Mouse (Mus musculus) stomach, postnatal 0 days (tissue): ENCODE data around the gene Gm8104. TPM values are rescaled to one million over a fixed set of nuclear protein-coding genes. Genes with fewer than 3 reads are reported as not detected.
"Not testable (repeated sequence)": the region's sequence is repeated elsewhere in the genome, so short reads cannot be mapped to it uniquely, and the experiment has no call there.

Experiments used
- ATAC-seq: fragments of 200-750 bp; cut with Nextera tagmentation; 2 replicates; pipeline ENCODE4 v1.8.0; 2017; ENCODE audit not compliant: low FRiP score, low TSS enrichment
- DNase-seq: peaks from one replicate; pipeline ENCODE4 v3.0.0-alpha.2; 2016; ENCODE audit warnings: low spot score
- H3K27ac ChIP-seq: fragments of 300-500 bp; sonication (generic); replicated peaks from 2 replicates; pipeline ENCODE4 v1.5.1; 2014; ENCODE audit warnings: mild to moderate bottlenecking, control low read depth
- H3K27me3 ChIP-seq: fragments of 300-500 bp; sonication (generic); 2 replicates; pipeline ENCODE4 v1.6.1; 2014; ENCODE audit warnings: low read length; ENCODE audit not compliant: control insufficient read depth, insufficient read depth
- H3K36me3 ChIP-seq: fragments of 300-500 bp; sonication (generic); 2 replicates; pipeline ENCODE4 v1.6.1; 2014; ENCODE audit warnings: low read length, mixed read lengths; ENCODE audit not compliant: control insufficient read depth, insufficient read depth
- H3K4me1 ChIP-seq: fragments of 300-500 bp; sonication (generic); replicated peaks from 2 replicates; pipeline ENCODE4 v1.6.1; 2014; ENCODE audit warnings: antibody characterized with exemption; ENCODE audit not compliant: control insufficient read depth, insufficient read depth
- H3K4me2 ChIP-seq: fragments of 300-500 bp; sonication (generic); replicated peaks from 2 replicates; pipeline ENCODE4 v1.6.1; 2014; ENCODE audit warnings: low read depth, mild to moderate bottlenecking, control low read depth, moderate library complexity
- H3K4me3 ChIP-seq: fragments of 300-500 bp; sonication (generic); 2 replicates; pipeline ENCODE4 v1.5.1; 2014; ENCODE audit warnings: low read depth, low read length, control low read depth
- H3K9ac ChIP-seq: fragments of 300-500 bp; sonication (generic); 2 replicates; pipeline ENCODE4 v1.6.1; 2014; ENCODE audit warnings: mild to moderate bottlenecking, low read length, control low read depth, mixed read lengths
- H3K9me3 ChIP-seq: fragments of 300-500 bp; sonication (generic); 2 replicates; pipeline ENCODE4 v1.6.1; 2016; ENCODE audit warnings: low read length; ENCODE audit not compliant: control insufficient read depth
- WGBS: fragments of 180-500 bp; shearing (Covaris S2); extraction: QIAGEN DNeasy Blood & Tissue Kit; methylation state at CpG from one replicate; pipeline ENCODE4 v1.1.7; 2014; 5-methylcytosine and 5-hydroxymethylcytosine counted together
- polyA plus RNA-seq: library from polyadenylated mRNA; unstranded; fragments of >200 nt; fragmentation: Nextera tagmentation; extraction: Ambion mirVana; gene quantifications from 2 replicates; pipeline ENCODE4 v1.2.1, GENCODE M21; 2015

Gm8104 gene
- polyA plus RNA-seq, result not detected in 2 replicates

DNA sequence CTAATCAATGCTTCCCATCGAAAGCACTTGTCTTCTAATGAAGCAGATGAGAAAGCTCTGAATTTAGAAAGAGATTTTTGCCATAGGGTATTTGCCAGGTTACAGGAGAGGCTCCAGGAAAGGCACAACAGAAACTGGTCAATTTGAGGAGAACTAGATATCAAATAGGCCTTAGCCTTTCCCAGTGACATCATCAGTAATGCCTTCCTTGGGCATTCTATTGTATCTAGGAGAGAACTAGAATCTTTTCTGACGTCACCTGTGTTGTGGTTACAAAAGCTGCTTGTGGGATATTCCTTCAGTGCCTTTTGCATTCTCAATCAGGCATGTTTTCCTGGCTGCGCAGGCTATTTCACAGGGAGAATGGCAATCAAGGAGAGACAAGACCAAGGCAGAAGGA is at the start of gene Gm8104:
TSS of gene Gm8104 (plus strand) at position 301 of the 400 bp plus-strand sequence.
- H3K36me3 ChIP-seq, H3K9ac ChIP-seq, DNase-seq, H3K4me2 ChIP-seq, ATAC-seq, H3K27me3 ChIP-seq, H3K4me1 ChIP-seq, H3K4me3 ChIP-seq, H3K27ac ChIP-seq, H3K9me3 ChIP-seq: not testable (repeated sequence)
- 76% methylated on average over 3 of the region's 3 CpGs for WGBS

DNA sequence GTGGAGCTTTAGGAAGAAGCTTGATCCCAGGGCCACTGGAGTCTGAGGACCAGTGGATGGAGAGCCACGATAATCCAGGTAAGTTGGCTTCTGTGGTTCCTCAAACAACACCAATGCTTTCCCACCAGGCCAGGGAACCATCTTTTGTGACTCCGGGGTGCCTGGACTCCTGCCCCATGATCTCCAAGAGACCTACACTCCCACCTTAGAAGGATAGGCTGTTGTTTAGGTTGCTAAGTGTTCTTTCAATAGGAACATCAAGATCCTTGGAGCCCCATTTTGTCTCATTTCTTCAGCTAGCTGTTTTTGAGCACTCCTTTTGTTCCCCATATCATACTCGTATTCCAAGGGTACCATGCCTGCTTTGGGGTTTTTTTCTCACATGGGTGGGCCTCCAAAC is 42.3 kb upstream of the Gm8104 start:
- H3K36me3 ChIP-seq, H3K27ac ChIP-seq, H3K4me2 ChIP-seq, ATAC-seq, DNase-seq, H3K4me1 ChIP-seq, H3K9ac ChIP-seq, H3K9me3 ChIP-seq, H3K27me3 ChIP-seq, H3K4me3 ChIP-seq: not testable (repeated sequence)
- WGBS, result 70% methylated on average over 3 of the region's 3 CpGs

DNA sequence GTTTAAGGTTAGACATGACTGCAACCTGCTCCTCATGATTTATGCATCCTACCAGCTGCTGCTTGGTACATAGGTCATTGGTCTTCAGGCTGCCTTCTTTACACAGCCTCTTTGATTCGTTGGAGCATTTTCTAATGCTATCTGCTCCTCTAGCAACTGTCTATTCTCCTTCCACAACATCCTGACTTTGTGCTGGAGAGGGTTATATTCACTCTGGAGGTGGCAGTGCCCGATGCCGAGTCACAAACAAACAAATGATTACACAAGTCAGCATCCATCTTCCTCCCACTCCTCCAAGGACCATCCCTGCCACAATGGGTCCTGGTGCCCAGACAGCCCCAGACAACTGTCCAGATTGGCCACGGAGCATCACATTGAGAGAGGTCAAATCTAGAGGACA is 40.2 kb upstream of the Gm8104 start:
- not testable (repeated sequence) for H3K9ac ChIP-seq, H3K27ac ChIP-seq, H3K4me2 ChIP-seq, H3K9me3 ChIP-seq, ATAC-seq, H3K27me3 ChIP-seq, H3K4me3 ChIP-seq, H3K36me3 ChIP-seq, H3K4me1 ChIP-seq, DNase-seq
- WGBS, result 68% methylated on average over 4 of the region's 4 CpGs

DNA sequence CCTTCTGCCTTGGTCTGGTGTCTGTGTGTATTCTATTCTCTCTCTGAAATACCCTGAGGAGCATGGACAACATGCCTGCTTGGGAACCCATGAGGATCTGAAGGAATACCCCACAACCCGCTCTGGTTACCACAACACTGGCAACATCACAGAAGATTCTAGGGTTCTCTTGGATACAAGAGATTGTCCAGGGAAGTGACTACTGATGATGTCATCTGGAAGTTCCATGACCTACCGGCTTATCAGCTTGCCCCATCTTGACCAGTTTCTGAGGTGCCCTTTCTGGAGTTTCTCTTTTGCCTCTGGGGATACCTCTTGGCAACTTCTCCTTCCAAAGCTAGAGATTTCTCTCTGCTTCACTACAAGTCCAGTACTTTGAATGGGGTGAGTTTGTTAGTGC is 23.9 kb upstream of the Gm8104 start, which contains the start of gene Gm8094:
TSS of gene Gm8094 (minus strand) at position 101 of the 400 bp plus-strand sequence.
- not testable (repeated sequence) for H3K4me3 ChIP-seq, H3K9me3 ChIP-seq, H3K4me2 ChIP-seq, H3K27ac ChIP-seq, DNase-seq, ATAC-seq, H3K4me1 ChIP-seq, H3K9ac ChIP-seq, H3K36me3 ChIP-seq, H3K27me3 ChIP-seq
- 92% methylated on average over 2 of the region's 2 CpGs for WGBS

DNA sequence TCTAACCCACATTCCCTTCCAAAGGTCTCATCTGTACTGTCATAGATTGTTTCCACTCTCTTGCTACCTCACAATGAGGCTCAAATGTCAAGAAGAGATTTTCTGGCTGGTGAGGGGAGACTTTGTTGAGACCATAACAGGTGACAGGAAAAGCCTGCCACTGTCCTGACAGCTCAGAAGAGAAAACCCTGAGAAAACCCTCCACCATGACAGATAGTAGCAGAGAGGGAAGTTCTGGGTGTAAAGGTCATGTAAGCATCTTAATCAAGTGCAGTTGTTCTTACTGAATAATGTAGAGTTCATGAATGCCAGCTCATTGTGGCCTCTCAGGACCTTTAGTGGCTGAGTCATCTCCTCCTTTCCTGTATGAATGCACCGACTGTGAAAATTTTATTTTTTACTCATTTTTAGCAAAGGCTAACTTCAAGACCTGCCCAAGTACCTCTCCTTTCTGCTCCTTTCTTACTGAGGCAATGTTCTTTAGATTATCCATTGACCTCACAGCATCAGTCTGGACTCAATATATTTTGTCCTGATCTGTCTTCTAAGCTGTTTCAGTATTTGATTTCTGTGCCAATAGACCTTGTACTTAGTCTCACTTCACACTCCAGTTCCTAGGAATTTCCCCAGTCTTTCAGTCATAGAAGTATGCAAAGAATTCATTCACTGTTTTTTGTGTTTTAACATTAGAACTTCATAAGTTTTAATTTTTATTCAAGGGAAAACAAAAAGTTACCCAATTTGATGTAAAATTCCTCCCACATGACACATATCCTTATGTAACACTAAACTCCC is 15.3 kb upstream of the Gm8104 start:
- DNase-seq, result not testable (repeated sequence)

DNA sequence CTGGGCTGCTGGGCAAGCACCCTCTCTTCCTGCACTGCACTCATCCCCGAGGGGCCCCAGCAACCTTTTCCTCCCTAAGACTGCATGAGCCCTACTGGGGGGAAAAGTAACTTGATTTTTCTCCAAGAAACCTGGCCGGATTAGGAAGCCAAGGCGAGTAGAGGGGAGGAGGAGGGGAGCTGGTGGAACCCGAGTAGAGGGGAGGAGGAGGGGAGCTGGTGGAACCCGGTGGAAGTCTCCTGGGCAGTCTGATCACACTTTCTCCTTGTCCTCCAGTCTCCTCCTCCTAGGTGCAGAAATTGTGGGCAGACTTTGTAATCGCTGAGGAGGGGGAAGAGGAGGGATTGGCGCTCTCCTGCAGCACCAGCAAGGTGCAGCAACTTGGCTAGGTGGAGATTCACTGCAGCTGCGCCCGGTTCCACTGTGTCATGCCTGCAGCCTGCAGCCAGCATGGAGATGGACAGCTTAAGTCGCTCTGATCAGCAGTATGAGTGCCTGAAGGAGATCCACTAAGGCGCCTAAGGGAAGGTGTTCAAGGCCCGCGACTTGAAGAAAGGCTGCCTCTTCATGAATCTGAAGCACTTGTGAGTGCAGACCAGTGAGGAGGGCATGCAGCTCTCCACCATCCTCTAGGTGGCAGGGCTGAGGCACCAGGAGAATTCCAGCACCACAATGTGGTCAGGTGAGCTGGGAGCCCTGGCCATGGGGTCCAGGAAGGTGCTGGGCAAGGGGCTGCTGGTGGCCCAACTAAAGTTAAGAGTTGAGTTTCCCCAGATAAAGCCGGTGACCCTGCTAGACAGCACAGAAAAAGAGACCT is 11.1 kb upstream of the Gm8104 start:
- not testable (repeated sequence) for ATAC-seq, DNase-seq, H3K27me3 ChIP-seq, H3K9ac ChIP-seq, H3K4me2 ChIP-seq, H3K9me3 ChIP-seq, H3K4me3 ChIP-seq, H3K27ac ChIP-seq, H3K4me1 ChIP-seq, H3K36me3 ChIP-seq
- 67% methylated on average over 1 of the region's 14 CpGs for WGBS

More for the DNA sequence above, 15.3 kb upstream of the Gm8104 start:
- not testable (repeated sequence) for H3K27ac ChIP-seq, H3K9ac ChIP-seq, H3K4me2 ChIP-seq, H3K4me1 ChIP-seq, ATAC-seq, H3K36me3 ChIP-seq, H3K27me3 ChIP-seq, H3K4me3 ChIP-seq, H3K9me3 ChIP-seq
- WGBS, result 60% methylated on average over 1 of the region's 1 CpGs

DNA sequence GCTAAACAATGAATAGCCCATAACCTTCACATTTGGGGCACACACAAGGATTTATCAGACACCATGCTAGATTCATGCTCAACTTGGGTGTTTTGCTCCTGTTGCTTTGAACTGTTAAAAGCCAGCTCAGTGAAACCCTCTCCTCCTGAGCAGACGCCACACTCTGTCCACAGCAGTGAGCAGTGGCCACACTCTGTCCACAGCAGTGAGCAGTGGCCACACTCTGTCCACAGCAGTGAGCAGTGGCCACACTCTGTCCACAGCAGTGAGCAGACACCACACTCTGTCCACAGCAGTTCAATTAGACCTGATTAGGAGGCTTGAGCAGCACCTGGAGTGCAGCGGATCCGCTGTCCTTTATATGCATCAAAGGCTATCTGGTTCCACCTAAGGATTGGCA is 19.3 kb downstream of the Gm8104 start:
- not testable (repeated sequence) for H3K27me3 ChIP-seq, H3K27ac ChIP-seq, H3K9ac ChIP-seq, H3K4me2 ChIP-seq, H3K4me3 ChIP-seq, H3K36me3 ChIP-seq, H3K4me1 ChIP-seq, H3K9me3 ChIP-seq, ATAC-seq, DNase-seq
- WGBS, result 100% methylated on average over 1 of the region's 3 CpGs

DNA sequence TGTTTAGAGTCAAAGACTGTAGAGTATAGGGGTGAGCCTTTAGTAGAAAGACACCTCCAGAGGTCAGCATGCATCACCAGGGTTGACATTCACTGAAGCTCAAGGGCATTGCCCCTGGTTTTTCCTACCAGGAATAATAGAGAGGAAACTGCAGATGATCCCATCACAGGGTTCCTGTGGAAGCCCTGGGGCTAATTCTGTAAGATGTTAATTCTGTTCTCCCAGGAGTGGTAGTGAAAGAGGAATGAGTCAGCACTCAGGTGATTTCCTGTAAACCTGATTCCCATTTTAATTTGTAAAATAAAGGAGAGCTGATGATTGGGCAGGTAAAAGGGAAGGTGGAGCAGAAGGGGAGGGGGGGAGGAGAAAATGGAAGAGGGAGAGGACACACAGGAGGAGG is 25.9 kb downstream of the Gm8104 start:
- not testable (repeated sequence) for DNase-seq, H3K27me3 ChIP-seq

More for the DNA sequence above, 25.9 kb downstream of the Gm8104 start:
- not testable (repeated sequence) for H3K27ac ChIP-seq, H3K4me2 ChIP-seq, H3K9me3 ChIP-seq, ATAC-seq, H3K36me3 ChIP-seq, H3K4me1 ChIP-seq, H3K9ac ChIP-seq, H3K4me3 ChIP-seq
